Mouse (Mus musculus) heart, adult 18-20 months (tissue): ENCODE data around the gene Usp30. TPM values are rescaled to one million over a fixed set of nuclear protein-coding genes. Genes with fewer than 3 reads are reported as not detected.

Source experiments
- DNase-seq, 2 experiments: peaks; one replicate each; pipeline ENCODE4 v3.0.0; 2021 to 2022; ENCODE audit warnings: mixed read lengths in 1 of 2
- long read RNA-seq, 2 experiments: library from polyadenylated mRNA; stranded (forward); transcript quantifications; one replicate each; pipeline ENCODE4 v2.0.0; 2021
- total RNA-seq, 2 experiments: library from RNA; stranded (reverse); gene quantifications; 2 replicates each; pipeline ENCODE4 v1.2.3; 2021

The Usp30 gene
- 10 to 100 TPM; 10.4 to 11.6 TPM for total RNA-seq
- long read RNA-seq, experiment 1, full-length matches to known transcripts = 3 of 7 reads
- long read RNA-seq, experiment 1, partial matches to known transcripts = 0 of 7 reads
- long read RNA-seq, experiment 1, other reads (novel, unspliced or antisense) = 4 of 7 reads
- long read RNA-seq, experiment 2, full-length matches to known transcripts = 1 of 3 reads
- long read RNA-seq, experiment 2, partial matches to known transcripts = 0 of 3 reads
- long read RNA-seq, experiment 2, other reads (novel, unspliced or antisense) = 2 of 3 reads

GRCm38 (mm10) chr5:114065161-114065560, at the start of gene Usp30:
Gene Usp30 (plus strand): TSS chr5:114065461.
- no peak for DNase-seq

DNA sequence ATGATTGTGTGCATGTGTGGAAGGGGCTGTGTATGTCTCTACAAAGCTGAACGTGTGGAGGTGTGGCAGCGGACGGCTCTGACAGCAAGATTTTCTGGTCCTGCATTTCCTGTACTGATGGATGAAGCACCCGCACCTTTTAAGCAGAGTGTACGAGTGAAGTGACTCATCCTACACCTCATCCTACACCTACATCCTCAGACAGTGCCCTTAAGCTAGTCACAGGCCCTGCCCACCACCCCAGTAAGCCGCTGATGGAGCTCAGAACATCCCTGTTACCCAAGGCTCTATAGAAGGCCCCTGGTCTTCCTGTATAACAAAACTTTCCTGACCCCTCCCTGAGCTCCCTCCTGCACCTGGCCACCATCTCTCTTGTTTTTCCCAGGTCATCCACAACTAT, 40.9 kb upstream of the Usp30 start:
- no peak for DNase-seq

- DNase-seq = no peak
Measured at GRCm38 (mm10) chr5:114024885-114025284, 40.4 kb upstream of the Usp30 start.

- no peak for DNase-seq
Measured at GRCm38 (mm10) chr5:114027217-114027944, 37.9 kb upstream of the Usp30 start.

DNA sequence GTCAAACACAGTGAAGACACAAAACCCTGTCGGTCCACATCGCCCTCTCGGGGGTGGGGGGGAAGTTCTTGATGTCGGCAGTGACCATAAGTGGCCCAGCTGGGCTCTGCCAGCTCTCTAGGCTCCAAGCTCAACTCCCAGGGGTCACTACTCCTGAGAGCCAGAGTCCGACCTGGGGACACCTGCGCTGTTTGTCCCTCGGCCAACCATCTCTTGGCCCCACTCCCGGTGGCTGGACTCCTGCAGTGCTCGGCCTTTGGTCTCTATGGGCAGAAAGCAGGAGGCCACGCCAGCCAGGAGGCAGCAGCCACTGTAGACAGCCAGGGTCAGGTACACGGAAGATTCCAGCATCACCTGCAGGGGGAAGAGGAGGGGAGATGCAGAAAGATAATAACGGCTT, 37.1 kb upstream of the Usp30 start:
- no peak for DNase-seq

DNA sequence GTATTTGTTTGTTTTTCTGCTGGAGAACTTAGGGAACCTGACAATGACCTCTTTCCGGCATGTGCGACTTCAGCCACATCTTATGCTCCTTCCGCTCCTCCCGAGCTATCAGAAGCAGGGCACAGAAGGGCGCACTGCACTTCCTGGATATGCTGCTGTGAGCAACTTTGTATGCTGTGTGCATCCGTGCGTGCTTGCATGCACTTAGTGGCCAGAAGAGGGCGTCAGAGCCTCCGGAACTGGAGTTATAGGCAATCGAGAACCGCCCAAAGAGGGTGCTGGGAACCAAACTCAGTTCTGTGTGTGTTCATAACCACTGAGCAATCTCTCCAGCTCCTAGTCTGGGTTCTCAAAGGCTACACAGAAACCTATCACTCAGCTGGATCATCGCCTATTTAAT, 34.6 kb upstream of the Usp30 start:
- no peak for DNase-seq

GRCm38 (mm10) chr5:114032161-114032763, 33.0 kb upstream of the Usp30 start:
- no peak for DNase-seq

DNA sequence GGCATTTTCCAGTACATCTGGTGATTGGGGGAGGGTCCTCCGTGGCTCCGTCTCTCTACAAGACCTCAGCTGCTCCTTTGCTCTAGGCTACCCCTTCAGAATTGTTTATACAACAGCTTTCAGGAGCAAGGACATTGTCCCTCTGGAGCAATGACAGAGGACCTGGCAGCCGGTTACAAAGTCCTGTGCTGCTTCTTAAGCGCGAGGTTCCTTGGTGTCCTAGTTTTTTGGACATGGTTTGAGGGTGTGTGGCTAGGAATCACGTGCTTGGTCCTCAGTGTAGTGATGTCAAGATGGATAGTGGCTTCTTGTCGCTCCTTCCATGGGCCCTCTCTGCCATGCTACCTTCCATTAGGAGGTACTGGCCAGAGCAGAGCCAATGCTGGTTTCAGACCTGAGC, 30.9 kb upstream of the Usp30 start:
- no peak for DNase-seq

DNA sequence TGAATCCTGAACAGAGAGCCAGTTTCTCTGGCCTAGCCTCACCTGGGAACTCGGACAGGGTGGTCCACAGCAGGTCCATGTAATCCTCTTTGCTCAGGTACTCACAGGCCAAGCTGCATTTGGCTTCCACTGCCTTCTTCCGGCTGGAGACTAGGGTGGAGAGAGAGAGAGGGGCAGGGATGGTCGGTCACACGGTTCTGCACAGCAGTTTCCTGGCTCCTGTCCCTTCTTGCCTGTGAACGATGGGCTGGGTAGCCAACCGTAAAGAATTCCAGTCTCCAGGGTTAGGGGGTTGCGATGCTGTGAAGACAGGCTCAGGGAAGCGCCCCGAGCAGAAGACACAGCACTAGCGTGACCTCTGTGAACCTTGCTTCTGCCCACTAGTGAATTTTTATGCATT, 30.1 kb upstream of the Usp30 start:
- no peak for DNase-seq

DNA sequence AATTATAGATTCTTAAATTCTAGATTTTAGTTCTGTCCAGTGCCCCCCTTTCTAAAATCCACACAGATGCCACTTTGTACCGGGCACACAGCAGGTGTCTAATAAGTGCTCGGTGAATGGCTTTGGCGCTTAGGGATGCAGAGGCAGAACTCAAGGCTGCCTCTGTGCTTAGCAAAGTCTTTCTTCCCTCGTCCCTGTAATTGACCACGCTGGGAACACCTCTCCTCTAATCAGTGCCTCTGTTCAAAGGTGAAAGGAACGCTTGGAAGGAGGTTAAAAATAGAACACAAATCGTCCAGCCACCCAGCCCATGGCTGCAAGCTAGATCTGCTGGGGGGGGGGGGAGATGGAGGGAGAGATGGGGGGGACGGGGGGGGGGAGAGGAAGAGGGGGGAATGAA, 24.8 kb upstream of the Usp30 start:
- DNase-seq = no peak

GRCm38 (mm10) chr5:114040911-114041310, 24.4 kb upstream of the Usp30 start:
- no peak for DNase-seq

- DNase-seq = peak; percentile 9 to 17
Measured at GRCm38 (mm10) chr5:114041327-114041930, 23.8 kb upstream of the Usp30 start.

- DNase-seq = no peak
Measured at GRCm38 (mm10) chr5:114043800-114044199, 21.5 kb upstream of the Usp30 start.

GRCm38 (mm10) chr5:114045134-114045533, 20.1 kb upstream of the Usp30 start:
- peak in 1 of 2 experiments; percentile 28 for DNase-seq

- no peak for DNase-seq
Measured at GRCm38 (mm10) chr5:114046151-114046550, 19.1 kb upstream of the Usp30 start.

GRCm38 (mm10) chr5:114046604-114047003, 18.7 kb upstream of the Usp30 start:
- DNase-seq = no peak

GRCm38 (mm10) chr5:114047182-114047581, 18.1 kb upstream of the Usp30 start:
- no peak for DNase-seq

- DNase-seq = no peak
Measured at GRCm38 (mm10) chr5:114048731-114049308, 16.4 kb upstream of the Usp30 start.

DNA sequence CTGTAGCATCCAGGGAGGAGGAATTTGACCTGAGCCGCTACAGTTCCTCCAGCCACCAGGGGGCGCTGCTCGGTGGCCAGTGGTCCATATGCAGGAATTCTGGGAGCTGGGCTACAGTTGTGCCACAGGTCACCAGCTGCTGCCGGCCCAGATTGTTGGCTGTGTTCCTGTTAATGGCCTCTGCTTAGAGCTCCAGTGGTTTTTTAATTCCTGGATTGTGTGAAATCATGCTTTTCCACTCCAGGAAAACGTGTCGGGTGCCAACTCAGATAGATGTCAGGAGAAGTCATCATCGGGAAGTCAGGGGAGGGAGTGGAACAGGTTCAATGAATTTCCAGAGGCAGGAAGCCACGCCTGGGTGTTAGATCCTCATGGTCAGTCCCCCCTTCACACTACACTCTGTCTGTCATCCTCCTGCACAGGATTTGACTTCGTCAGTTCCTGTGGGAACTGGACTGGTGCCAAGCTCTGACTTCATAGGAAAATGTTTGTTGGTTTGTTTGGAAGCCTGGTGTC, 13.0 kb upstream of the Usp30 start:
- DNase-seq = peak; percentile 82 to 88

DNA sequence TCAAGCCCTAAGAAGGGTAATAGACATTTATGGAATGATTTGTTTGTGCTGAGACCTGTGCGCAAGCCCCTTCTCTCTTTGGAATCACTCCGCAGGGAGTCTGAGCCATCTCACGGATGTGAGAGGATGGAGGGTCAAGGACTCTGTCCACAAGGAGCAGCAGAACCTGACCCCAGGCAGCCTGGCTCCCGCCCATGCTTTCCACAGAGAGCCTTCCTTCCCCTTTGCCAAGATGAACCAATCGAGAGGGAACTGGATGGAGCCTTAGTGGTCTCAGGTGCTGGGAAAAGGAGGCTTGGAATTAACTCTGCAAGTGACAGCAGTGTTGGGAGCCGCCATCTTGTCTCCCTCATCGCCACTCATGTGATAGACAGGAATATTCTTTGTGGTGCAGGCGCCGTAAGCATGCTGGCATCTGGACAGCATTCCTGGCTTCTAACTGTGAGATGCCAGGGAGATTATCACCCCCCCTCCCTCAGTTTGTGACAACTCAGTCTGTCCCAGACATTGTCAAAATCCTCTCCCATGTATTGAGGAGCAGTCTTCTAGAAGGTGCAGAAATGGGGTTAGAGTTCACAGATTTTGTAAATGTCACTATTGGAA, 8.0 kb upstream of the Usp30 start:
- no peak for DNase-seq

DNA sequence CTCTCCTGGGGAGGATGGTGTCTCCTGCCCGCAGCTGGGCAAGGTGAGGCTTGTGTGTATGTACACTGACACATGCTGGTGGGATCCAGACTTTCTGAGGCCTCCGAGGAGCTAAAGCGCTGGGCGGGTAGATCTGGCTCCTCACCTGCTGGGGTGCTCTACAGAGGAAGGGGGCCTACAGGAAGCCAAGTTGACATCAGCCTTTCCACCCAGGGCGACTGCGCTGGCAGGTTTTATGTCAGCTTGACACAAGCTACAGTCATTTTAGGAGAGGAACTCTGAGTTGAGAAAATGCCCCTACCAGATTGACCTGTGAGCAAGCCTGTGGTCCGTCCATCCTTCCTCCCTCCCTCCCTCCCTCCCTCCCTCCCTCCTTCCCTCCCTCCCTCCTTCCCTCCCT, 3.6 kb upstream of the Usp30 start:
- DNase-seq = no peak

DNA sequence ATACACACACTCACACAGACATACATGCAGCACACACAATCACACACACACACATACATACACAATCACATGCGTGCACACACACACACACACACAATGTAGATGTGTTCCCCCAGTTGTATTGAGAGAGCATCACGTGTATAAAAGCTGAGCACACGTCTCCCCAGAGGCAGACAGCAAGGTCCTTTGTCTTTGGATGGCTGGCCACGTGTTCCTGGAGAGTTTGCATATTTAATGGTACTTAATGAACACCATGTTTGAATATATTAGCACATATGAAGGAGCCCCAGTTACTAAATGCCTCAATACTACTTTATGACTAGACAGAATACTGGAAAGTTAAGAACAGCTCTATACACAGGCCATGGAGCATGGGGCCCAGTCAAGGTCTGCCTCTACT, 1.3 kb upstream of the Usp30 start:
- no peak for DNase-seq
